Mouse (Mus musculus): Measurements from ENCODE around the gene Rtkn.

DNA sequence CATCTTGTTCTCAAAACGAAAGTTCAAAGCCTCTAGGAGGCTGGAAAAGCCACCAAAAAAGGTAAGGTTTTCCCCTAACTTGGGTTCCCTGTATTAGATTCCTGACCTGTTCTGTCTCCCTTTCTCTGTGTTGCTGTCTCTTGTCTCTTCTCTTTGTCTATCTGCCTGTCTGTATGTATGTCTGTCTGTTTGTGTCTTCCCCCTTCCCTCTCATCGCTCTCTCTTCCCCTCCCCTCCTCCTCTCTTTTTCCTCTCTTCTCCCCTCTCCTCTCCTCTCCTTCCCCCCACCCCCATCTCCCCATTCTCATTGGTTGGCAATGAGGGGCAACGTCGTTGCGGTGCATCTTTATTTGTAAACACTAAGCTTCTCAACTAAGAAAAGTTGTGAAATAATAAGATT lies 9.9 kb upstream of the Rtkn start, which contains the start of gene Ino80b:
- TF ChIP-seq GATA1 (IDR thresholded peaks at IDR 0.05; ENCODE audit: borderline replicate concordance, low read length) = no peak
- TF ChIP-seq FLI1 (IDR thresholded peaks at IDR 0.05; ENCODE audit: low read length) = no peak

Measured in megakaryocyte, embryonic 14.5 days (primary cell).